Mouse (Mus musculus) C2C12 (cell line): ENCODE measurements around the gene Engase. TPM values are rescaled to one million over a fixed set of nuclear protein-coding genes. Genes with fewer than 3 reads are reported as not detected.
A peak's percentile ranks its signal among the peaks of the same experiment; 100 is the strongest.

ENCODE experiments used
- H3K27me3 ChIP-seq: one replicate; pipeline ENCODE4 v1.6.1; 2011; ENCODE audit not compliant: control insufficient read depth, insufficient read depth, insufficient read length
- H3K36me3 ChIP-seq: one replicate; pipeline ENCODE4 v1.6.1; 2011; ENCODE audit not compliant: control insufficient read depth, insufficient read depth
- H3K4me3 ChIP-seq: one replicate; pipeline ENCODE4 v1.5.1; 2011; ENCODE audit warnings: mild to moderate bottlenecking, control low read depth; ENCODE audit not compliant: poor library complexity, insufficient read depth, severe bottlenecking
- H3K79me2 ChIP-seq: one replicate; pipeline ENCODE4 v1.6.1; 2011; ENCODE audit not compliant: control insufficient read depth, insufficient read depth
- H3K79me3 ChIP-seq: one replicate; pipeline ENCODE4 v1.6.1; 2011; ENCODE audit warnings: low read depth, control low read depth
- H3ac ChIP-seq: one replicate; pipeline ENCODE3; 2011; ENCODE audit warnings: low read depth; ENCODE audit not compliant: control insufficient read depth, insufficient read length
- CEBPB ChIP-seq: IDR thresholded peaks from one replicate; pipeline ENCODE4 v1.6.1; 2011; ENCODE audit warnings: low read depth, mild to moderate bottlenecking, control low read depth, moderate library complexity
- CTCF ChIP-seq: IDR thresholded peaks from one replicate; pipeline ENCODE4 v1.5.1; 2011; ENCODE audit not compliant: control insufficient read depth, insufficient read depth, insufficient read length
- FOSL1 ChIP-seq: IDR thresholded peaks from one replicate; pipeline ENCODE4 v1.8.0; 2011; ENCODE audit warnings: mild to moderate bottlenecking, low read length; ENCODE audit not compliant: poor library complexity, insufficient read depth, severe bottlenecking
- MAX ChIP-seq: IDR thresholded peaks from one replicate; pipeline ENCODE4 v1.6.1; 2011; ENCODE audit warnings: mild to moderate bottlenecking, control low read depth
- MYOD1 ChIP-seq: IDR thresholded peaks from one replicate; pipeline ENCODE4 v1.6.1; 2011; ENCODE audit warnings: low read depth; ENCODE audit not compliant: control insufficient read depth, insufficient read length
- MYOG ChIP-seq: IDR thresholded peaks from one replicate; pipeline ENCODE4 v1.6.1; 2011; ENCODE audit not compliant: control insufficient read depth, insufficient read length; ENCODE audit errors: extremely low read depth
- USF1 ChIP-seq: IDR thresholded peaks from one replicate; pipeline ENCODE4 v1.6.1; 2011; ENCODE audit warnings: low read depth, mild to moderate bottlenecking, control low read depth, moderate library complexity
- polyA plus RNA-seq: library from polyadenylated mRNA; unstranded; fragments of >200 nt; fragmentation: generic; extraction: Trizol; gene quantifications from one replicate; pipeline ENCODE4 v1.2.1, GENCODE M21; 2012; ENCODE audit warnings: missing spikeins

The Engase gene
- polyA plus RNA-seq, 1 experiment, result 2.1 TPM

DNA sequence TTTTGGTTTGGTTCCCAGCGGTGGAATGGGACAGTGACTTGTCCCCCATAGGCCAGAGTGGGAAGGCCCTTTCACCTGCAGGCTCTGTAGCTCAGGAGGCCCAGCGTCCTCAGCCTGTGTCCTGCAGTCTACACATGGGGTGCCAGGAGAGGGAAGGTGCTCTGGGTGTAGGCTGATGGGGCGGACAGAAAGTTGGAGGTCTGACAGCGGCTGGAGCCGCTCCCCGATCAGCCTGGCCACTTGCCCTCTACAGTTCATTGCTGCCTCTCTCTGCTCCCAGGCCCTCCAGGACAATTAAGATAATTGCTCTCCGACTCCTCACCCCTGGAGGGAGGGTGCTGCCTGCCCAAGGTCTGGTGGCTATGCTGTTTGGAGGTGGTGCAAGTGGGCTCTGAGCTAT lies 42.1 kb downstream of the Engase start:
- H3K27me3 ChIP-seq, result no peaks in the 10 kb centered on the region

DNA sequence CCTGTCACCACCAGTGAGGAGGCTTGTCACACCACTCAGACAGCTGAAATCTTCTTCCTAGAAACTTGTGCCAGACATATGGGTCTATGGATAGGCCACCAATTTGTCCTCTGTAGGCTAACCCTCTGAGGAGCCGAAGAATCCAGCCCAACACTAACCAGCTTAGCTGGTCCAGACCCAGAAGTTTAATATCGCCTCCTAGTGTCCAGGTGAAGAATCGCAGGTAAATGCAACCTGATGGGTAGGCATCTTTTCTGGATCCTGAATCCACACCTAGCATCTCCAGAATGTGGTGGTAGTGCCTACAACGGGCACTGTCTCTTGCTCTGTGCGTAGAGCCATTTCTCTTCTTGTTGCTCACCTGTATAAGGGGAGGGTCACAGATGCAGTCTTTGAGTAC lies 43.6 kb downstream of the Engase start:
- Histone ChIP-seq H3K79me2 (no peaks in the 10 kb centered on the region), H3ac (no peak overlapping the region), H3K36me3 (no peaks in the 10 kb centered on the region), H3K4me3 (no peak overlapping the region), H3K79me3 (no peaks in the 10 kb centered on the region), H3K27me3 (no peaks in the 10 kb centered on the region)
- no peak for TF ChIP-seq MAX
- TF ChIP-seq CEBPB, result no peak
- TF ChIP-seq MYOD1, result no peak
- no peak for TF ChIP-seq USF1
- TF ChIP-seq CTCF, result no peak
- no peak for TF ChIP-seq MYOG
- no peak for TF ChIP-seq FOSL1

More for the DNA sequence above, 42.1 kb downstream of the Engase start:
- Histone ChIP-seq H3K36me3 (no peaks in the 10 kb centered on the region), H3ac (no peak overlapping the region), H3K4me3 (no peak overlapping the region), H3K79me3 (no peaks in the 10 kb centered on the region), H3K79me2 (no peaks in the 10 kb centered on the region)
- no peak for TF ChIP-seq MYOD1
- no peak for TF ChIP-seq CEBPB
- TF ChIP-seq MAX, result no peak
- TF ChIP-seq USF1, result no peak
- TF ChIP-seq CTCF, result no peak
- no peak for TF ChIP-seq FOSL1
- TF ChIP-seq MYOG, result no peak

DNA sequence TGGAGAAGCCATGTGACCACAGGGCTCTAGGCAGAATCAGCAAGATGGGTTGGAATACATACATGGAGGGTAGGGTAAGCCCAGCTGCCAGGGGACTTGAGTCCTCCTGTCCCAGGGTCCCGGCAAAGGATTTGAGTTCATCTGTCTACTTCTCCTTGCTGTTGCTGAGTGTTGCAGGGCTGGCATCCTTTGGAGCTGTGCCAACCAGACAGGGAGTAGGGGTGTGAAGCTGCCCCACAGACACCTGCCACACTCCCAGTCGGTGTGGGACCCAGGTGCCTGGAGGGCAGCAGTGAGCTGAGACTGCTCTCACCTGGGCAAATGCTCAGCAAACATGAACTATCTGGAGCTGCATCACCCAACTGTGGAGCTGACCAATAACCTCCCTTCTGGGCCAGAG lies 44.3 kb downstream of the Engase start:
- no peaks in the 10 kb centered on the region for H3K36me3 ChIP-seq
- no peak overlapping the region for H3ac ChIP-seq
- no peak overlapping the region for H3K4me3 ChIP-seq
- no peak for TF ChIP-seq MAX
- TF ChIP-seq USF1, result no peak
- TF ChIP-seq MYOG, result no peak
- TF ChIP-seq CTCF, result no peak
- no peak for TF ChIP-seq MYOD1
- TF ChIP-seq CEBPB, result no peak
- TF ChIP-seq FOSL1, result no peak
- no peaks in the 10 kb centered on the region for H3K27me3 ChIP-seq
- no peaks in the 10 kb centered on the region for H3K79me2 ChIP-seq
- no peaks in the 10 kb centered on the region for H3K79me3 ChIP-seq

DNA sequence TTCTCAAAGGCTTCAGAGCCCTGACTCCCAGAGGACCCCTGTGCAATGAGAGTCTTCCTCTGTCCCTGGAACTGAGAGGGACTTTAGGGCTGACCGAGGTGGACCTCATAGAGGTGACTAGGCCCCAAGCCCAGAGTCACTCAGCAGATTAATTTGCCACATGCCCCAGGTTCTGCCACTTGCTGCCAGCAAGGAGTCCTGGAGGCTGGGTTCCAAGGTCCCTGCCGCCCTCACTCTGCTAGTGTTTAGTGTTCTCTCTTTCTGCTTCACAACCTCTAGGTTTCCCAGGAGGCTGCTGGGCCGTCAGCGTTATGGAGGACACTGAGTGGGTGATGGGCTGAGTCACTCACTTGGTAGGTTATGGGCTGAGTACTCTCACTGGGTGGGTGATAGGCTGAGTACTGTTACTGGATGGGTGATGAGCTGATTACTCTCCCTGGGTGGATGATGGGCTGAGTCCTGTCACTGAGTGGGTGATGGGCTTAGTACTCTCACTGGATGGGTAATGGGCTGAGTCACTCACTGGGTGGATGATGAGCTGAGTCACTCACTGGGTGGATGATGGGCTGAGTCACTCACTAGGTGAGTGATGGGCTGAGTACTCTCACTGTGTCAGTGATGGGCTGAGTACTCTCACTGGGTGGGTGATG lies 47.0 kb downstream of the Engase start:
- Histone ChIP-seq H3K36me3 (no peaks in the 10 kb centered on the region), H3K79me3 (no peaks in the 10 kb centered on the region), H3K4me3 (no peak overlapping the region), H3K27me3 (no peaks in the 10 kb centered on the region), H3K79me2 (no peaks in the 10 kb centered on the region), H3ac (no peak overlapping the region)
- peak; percentile 82 for TF ChIP-seq FOSL1
- TF ChIP-seq MYOD1, result no peak

DNA sequence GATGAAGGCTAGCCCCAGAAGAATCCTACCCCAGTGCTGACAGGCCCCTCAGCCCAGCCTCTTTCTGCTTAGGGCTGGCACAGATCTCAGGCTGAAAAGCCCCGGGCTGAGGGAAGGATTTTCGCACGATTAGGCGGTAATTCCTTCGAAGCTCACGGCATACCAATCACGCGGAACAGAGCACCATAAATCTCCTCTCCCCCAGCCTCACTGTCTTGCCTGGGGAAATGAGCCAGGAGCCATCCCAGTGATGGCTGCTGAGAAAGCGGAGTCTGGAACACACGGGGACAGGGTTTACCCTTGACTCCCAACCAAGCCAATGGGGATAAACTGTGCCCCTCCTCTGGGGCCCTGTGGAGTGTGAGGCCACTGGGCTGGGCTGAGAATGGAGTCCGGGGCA lies 48.4 kb downstream of the Engase start:
- no peak for TF ChIP-seq CTCF
- no peak for TF ChIP-seq MYOG
- no peak for TF ChIP-seq USF1
- no peak for TF ChIP-seq CEBPB
- no peak for TF ChIP-seq MYOD1
- TF ChIP-seq MAX, result no peak
- TF ChIP-seq FOSL1, result no peak
- H3K27me3 ChIP-seq, result no peaks in the 10 kb centered on the region
- no peak overlapping the region for H3ac ChIP-seq
- no peaks in the 10 kb centered on the region for H3K36me3 ChIP-seq
- no peaks in the 10 kb centered on the region for H3K79me2 ChIP-seq
- H3K79me3 ChIP-seq, result no peaks in the 10 kb centered on the region
- no peak overlapping the region for H3K4me3 ChIP-seq

DNA sequence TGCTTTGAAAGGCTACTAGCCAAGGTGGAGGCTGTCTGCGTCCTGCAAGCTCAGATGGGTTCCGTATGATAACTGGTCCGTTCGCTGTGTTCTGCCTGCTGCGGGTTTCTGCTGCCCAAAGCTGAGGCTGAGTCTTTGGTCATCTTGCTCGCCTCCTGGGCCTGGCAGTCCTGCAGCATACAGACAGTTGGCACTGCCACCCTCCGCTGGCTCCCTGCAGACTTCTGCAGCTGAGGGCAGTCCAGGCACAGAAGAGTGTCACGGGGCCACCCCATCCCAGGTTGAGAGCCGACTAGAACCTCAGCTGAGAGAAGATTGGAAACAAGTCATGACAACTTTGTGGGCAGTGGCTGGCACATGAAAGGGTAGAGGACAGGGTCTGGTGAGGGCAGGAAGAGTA lies 52.1 kb downstream of the Engase start:
- TF ChIP-seq USF1, result no peak
- TF ChIP-seq CEBPB, result no peak
- Histone ChIP-seq H3K27me3 (peaks cover 12% of the 10 kb centered on the region), H3ac (no peak overlapping the region), H3K79me3 (no peaks in the 10 kb centered on the region), H3K79me2 (no peaks in the 10 kb centered on the region), H3K4me3 (no peak overlapping the region), H3K36me3 (no peaks in the 10 kb centered on the region)
